Mouse (Mus musculus) stomach, postnatal 0 days (tissue): ENCODE data around the gene Gltp. TPM values are rescaled to one million over a fixed set of nuclear protein-coding genes. Genes with fewer than 3 reads are reported as not detected.

ENCODE experiments used
- ATAC-seq: fragments of 200-750 bp; cut with Nextera tagmentation; 2 replicates; pipeline ENCODE4 v1.8.0; 2017; ENCODE audit not compliant: low FRiP score, low TSS enrichment
- DNase-seq: peaks from one replicate; pipeline ENCODE4 v3.0.0-alpha.2; 2016; ENCODE audit warnings: low spot score
- H3K27ac ChIP-seq: fragments of 300-500 bp; sonication (generic); replicated peaks from 2 replicates; pipeline ENCODE4 v1.5.1; 2014; ENCODE audit warnings: mild to moderate bottlenecking, control low read depth
- H3K27me3 ChIP-seq: fragments of 300-500 bp; sonication (generic); 2 replicates; pipeline ENCODE4 v1.6.1; 2014; ENCODE audit warnings: low read length; ENCODE audit not compliant: control insufficient read depth, insufficient read depth
- H3K36me3 ChIP-seq: fragments of 300-500 bp; sonication (generic); 2 replicates; pipeline ENCODE4 v1.6.1; 2014; ENCODE audit warnings: low read length, mixed read lengths; ENCODE audit not compliant: control insufficient read depth, insufficient read depth
- H3K4me1 ChIP-seq: fragments of 300-500 bp; sonication (generic); replicated peaks from 2 replicates; pipeline ENCODE4 v1.6.1; 2014; ENCODE audit warnings: antibody characterized with exemption; ENCODE audit not compliant: control insufficient read depth, insufficient read depth
- H3K4me2 ChIP-seq: fragments of 300-500 bp; sonication (generic); replicated peaks from 2 replicates; pipeline ENCODE4 v1.6.1; 2014; ENCODE audit warnings: low read depth, mild to moderate bottlenecking, control low read depth, moderate library complexity
- H3K4me3 ChIP-seq: fragments of 300-500 bp; sonication (generic); 2 replicates; pipeline ENCODE4 v1.5.1; 2014; ENCODE audit warnings: low read depth, low read length, control low read depth
- H3K9ac ChIP-seq: fragments of 300-500 bp; sonication (generic); 2 replicates; pipeline ENCODE4 v1.6.1; 2014; ENCODE audit warnings: mild to moderate bottlenecking, low read length, control low read depth, mixed read lengths
- H3K9me3 ChIP-seq: fragments of 300-500 bp; sonication (generic); 2 replicates; pipeline ENCODE4 v1.6.1; 2016; ENCODE audit warnings: low read length; ENCODE audit not compliant: control insufficient read depth
- CTCF ChIP-seq: IDR thresholded peaks from 2 replicates; pipeline ENCODE4 v1.5.1; 2016; ENCODE audit warnings: antibody characterized with exemption, low read depth, mild to moderate bottlenecking, moderate library complexity
- EP300 ChIP-seq: optimal IDR thresholded peaks from 2 replicates; pipeline ENCODE3; 2016; ENCODE audit warnings: antibody characterized with exemption
- WGBS: fragments of 180-500 bp; shearing (Covaris S2); extraction: QIAGEN DNeasy Blood & Tissue Kit; methylation state at CpG from one replicate; pipeline ENCODE4 v1.1.7; 2014; 5-methylcytosine and 5-hydroxymethylcytosine counted together
- polyA plus RNA-seq: library from polyadenylated mRNA; unstranded; fragments of >200 nt; fragmentation: Nextera tagmentation; extraction: Ambion mirVana; gene quantifications from 2 replicates; pipeline ENCODE4 v1.2.1, GENCODE M21; 2015

Gene Gltp
- polyA plus RNA-seq, 1 experiment from 2014 or later: 482 TPM

- no peak overlapping the region for H3K9ac ChIP-seq
- TF ChIP-seq CTCF: no peak
- no peak for TF ChIP-seq EP300
- no peaks in the 10 kb centered on the region for H3K36me3 ChIP-seq
- no peak overlapping the region for H3K4me2 ChIP-seq
- DNase-seq (no peak), ATAC-seq (no peak)
- no peaks in the 10 kb centered on the region for H3K27me3 ChIP-seq
- H3K9me3 ChIP-seq: no peaks in the 10 kb centered on the region
- H3K4me3 ChIP-seq: no peak overlapping the region
- no peak overlapping the region for H3K27ac ChIP-seq
- WGBS: 79% methylated on average over 19 of the region's 19 CpGs
- H3K4me1 ChIP-seq: no peaks in the 10 kb centered on the region
These were observed 7.4 kb upstream of the Gltp start for GRCm38 (mm10) chr5:114698044-114698746.

GRCm38 (mm10) chr5:114696939-114697338 lies 6.2 kb upstream of the Gltp start:
- Histone ChIP-seq H3K27ac (no peak overlapping the region), H3K4me2 (no peak overlapping the region), H3K4me3 (no peak overlapping the region), H3K36me3 (no peaks in the 10 kb centered on the region), H3K27me3 (no peaks in the 10 kb centered on the region), H3K4me1 (no peaks in the 10 kb centered on the region), H3K9me3 (no peaks in the 10 kb centered on the region), H3K9ac (no peak overlapping the region)
- DNase-seq: no peak
- TF ChIP-seq CTCF: no peak
- no peak for TF ChIP-seq EP300
- ATAC-seq: no peak
- 82% methylated on average over 17 of the region's 17 CpGs for WGBS

- Histone ChIP-seq H3K9me3 (no peaks in the 10 kb centered on the region), H3K27ac (0 out of 2 replicates have a peak overlapping the region, but pooled peaks have one; percentile 40), H3K4me2 (no peak overlapping the region), H3K4me3 (no peak overlapping the region), H3K36me3 (no peaks in the 10 kb centered on the region), H3K27me3 (no peaks in the 10 kb centered on the region), H3K4me1 (no peaks in the 10 kb centered on the region), H3K9ac (no peak overlapping the region)
- TF ChIP-seq EP300: no peak
- peak; percentile 55 for TF ChIP-seq CTCF
- 49% methylated on average over 5 of the region's 5 CpGs for WGBS
- ATAC-seq: no peak
- no peak for DNase-seq
These were observed 5.0 kb upstream of the Gltp start for GRCm38 (mm10) chr5:114695775-114696174.

GRCm38 (mm10) chr5:114689700-114690366 lies 951 bp downstream of the Gltp start:
- Histone ChIP-seq H3K4me2 (peak overlapping the region; percentile 90), H3K36me3 (no peaks in the 10 kb centered on the region), H3K27ac (peak overlapping the region; percentile 90), H3K9me3 (no peaks in the 10 kb centered on the region), H3K4me1 (no peaks in the 10 kb centered on the region; the same call in 1 of the 2 replicates), H3K27me3 (no peaks in the 10 kb centered on the region), H3K4me3 (peak overlapping the region; percentile 76), H3K9ac (peak overlapping the region; percentile 84)
- ATAC-seq (peak; percentile 60), DNase-seq (peak; percentile 64)
- WGBS: 16% methylated on average over 16 of the region's 16 CpGs
- no peak for TF ChIP-seq EP300
- no peak for TF ChIP-seq CTCF

- H3K9ac ChIP-seq: peak overlapping the region; percentile 45; the same call in 1 of the 2 replicates
- no peak for ATAC-seq
- H3K4me1 ChIP-seq: no peaks in the 10 kb centered on the region; the same call in 1 of the 2 replicates
- H3K4me2 ChIP-seq: peak overlapping the region; percentile 90
- no peak for DNase-seq
- 0 out of 2 replicates have a peak overlapping the region, but pooled peaks have one; percentile 2 for H3K4me3 ChIP-seq
- no peaks in the 10 kb centered on the region for H3K9me3 ChIP-seq
- WGBS: 82% methylated on average over 13 of the region's 13 CpGs
- peak overlapping the region; percentile 90 for H3K27ac ChIP-seq
- no peaks in the 10 kb centered on the region for H3K27me3 ChIP-seq
- TF ChIP-seq CTCF (no peak), EP300 (no peak)
- no peaks in the 10 kb centered on the region for H3K36me3 ChIP-seq
These were observed 2.1 kb downstream of the Gltp start for GRCm38 (mm10) chr5:114688703-114689102.

- Histone ChIP-seq H3K27me3 (no peaks in the 10 kb centered on the region), H3K27ac (peak overlapping the region; percentile 71; the same call in 1 of the 2 replicates), H3K36me3 (no peaks in the 10 kb centered on the region), H3K9me3 (no peaks in the 10 kb centered on the region), H3K4me3 (no peak overlapping the region), H3K4me1 (no peaks in the 10 kb centered on the region; the same call in 1 of the 2 replicates), H3K9ac (no peak overlapping the region), H3K4me2 (no peak overlapping the region)
- no peak for TF ChIP-seq CTCF
- TF ChIP-seq EP300: no peak
- ATAC-seq (no peak), DNase-seq (no peak)
These were observed 2.9 kb downstream of the Gltp start for GRCm38 (mm10) chr5:114687901-114688300.
